Mouse (Mus musculus) liver (tissue): ENCODE data around the gene Opcml.

ENCODE experiments used
- DNase-seq: peaks from one replicate; pipeline ENCODE4 v3.0.0-alpha.2; 2020; ENCODE audit warnings: mixed read lengths

The Opcml gene

DNA sequence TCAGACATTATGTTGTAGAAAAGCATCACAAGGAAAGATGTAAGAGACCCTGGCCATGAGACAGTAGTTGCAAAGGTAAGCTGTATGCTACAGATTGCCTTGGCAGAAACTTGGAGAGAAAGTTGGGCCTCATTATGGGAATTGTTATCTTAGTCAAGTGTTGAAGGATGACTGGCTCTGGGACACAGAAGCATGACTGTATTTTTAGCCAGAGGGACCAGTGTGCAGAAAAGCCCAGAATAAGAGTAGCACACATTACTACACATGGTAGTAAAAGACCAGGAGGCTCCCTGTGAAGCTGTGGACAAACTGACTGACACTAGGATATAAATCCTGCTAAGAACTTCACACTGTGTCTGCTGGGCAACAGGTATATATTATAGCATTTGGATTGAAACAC lies 1016.1 kb downstream of the Opcml start:
- no peak for DNase-seq

DNA sequence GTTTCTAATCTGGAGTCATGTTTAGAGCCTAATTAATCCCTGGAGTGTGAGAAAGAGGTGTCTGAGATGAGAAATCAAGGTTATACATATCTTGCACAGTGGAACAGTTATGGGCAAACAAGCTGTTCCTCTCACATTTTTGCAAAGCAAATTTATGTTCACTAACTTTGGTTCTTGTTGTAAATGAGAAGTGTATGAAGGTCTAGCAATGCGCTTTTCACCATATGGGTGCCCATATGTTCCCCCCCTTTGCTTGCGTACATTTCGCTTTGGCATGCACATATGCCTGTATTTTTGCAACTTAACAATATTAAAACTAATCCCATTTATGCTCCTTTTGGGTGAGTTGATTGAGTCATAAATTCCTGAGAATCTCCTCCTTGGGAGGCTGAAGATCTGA lies 1031.5 kb downstream of the Opcml start:
- no peak for DNase-seq

DNA sequence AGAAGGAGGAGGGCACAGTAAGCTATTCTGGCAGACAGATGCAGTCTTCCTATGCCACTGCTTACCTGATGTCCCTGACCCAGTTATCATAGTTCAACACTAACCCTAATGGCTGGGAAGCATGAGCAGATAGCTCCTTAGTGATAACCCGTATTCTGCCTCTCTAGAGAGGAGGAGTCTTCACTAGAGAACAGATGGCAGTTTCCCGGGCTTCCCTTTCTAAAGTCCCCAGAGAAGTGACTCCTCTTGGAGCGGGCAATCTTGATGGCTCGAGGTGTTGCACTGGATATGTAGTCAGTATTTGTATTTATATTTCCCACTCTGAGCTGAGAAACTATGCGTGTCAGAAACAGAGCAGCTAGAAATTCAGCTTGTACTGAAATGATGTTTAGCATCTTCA lies 1031.9 kb downstream of the Opcml start:
- no peak for DNase-seq

DNA sequence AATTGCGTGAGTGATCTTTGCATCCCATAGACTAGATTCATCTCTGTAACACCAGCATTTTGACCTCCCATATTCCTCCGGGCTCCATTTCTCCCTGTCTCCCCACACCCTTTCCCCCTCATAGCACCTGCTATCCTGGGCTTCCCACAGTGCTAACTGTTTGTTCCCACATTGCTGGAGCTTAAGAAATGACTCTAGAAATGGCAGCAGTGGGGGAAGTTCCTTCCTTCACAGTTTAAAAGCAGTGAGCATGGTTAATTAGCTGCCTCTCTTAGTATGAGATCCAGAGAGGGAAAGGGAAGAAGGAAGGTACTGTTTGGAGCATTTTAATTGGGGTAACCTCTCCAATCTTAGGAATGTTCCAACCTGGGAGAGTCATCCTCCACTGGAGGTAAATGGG lies 1035.2 kb downstream of the Opcml start:
- no peak for DNase-seq

DNA sequence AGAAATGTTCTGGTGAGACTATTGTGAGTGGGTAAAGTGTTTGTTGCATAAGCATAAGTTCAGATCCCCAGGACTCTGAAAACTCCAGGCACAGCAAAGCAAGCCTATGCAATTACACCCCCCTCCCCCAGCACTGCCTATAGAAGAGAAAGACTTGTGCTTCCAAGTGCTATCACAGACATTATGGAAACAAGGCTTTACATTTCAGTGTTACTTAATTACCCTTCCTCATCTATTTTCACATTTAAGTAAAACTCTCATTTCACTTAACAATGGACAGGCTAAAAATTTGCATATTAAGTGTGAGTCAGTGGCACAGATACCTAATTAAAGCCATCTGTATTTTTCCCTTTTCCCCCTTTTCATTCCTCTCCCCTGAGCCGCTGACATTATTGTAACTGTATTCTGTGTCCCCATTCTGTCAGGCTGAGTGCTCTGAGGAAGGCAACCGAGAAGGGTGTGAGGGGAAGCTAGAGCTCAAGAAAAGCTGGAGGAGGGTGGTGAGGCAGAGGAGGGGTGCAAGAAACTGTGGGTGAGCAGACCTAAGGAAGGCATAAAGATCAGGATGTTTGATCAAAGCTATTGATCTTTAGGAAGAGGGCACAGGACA lies 1055.5 kb downstream of the Opcml start:
- no peak for DNase-seq

DNA sequence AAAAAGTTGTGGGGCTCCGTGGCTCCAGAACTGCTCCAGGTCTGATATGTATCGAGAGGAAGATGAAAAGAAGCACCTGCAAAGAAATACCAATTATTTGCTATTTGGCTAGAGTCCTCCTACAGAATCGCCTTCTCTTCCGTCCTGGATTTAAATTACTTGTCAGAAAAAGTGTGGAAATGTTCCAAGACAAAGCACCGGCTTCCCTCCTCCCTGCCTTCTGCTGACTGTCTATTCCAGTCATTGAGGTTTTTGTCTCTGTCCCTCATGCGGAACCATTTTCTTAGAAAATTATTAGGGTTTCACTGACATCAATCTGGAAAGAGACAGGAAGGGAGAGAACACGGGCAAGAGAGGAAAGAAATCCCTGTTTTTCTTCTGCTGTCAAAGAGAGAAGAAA lies 1065.3 kb downstream of the Opcml start:
- no peak for DNase-seq

DNA sequence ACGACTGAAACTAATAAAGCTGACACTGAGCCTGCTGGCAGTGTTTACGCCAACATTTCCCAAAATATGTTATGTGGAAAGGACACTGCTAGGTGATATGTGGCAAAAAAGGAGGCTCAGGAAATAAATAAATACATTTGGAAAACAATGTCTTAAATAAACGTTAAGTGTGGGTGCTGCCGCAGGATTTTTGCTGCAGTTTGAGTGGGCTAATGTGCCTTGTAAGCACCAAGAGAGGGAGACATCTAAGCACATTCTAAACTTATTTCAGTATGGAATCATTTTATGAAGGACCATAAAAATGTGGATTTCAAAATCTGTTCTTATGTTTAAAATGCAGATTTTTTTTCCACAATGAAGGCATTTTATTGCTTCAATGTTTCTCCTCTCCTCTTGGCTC lies 1071.4 kb downstream of the Opcml start:
- no peak for DNase-seq

DNA sequence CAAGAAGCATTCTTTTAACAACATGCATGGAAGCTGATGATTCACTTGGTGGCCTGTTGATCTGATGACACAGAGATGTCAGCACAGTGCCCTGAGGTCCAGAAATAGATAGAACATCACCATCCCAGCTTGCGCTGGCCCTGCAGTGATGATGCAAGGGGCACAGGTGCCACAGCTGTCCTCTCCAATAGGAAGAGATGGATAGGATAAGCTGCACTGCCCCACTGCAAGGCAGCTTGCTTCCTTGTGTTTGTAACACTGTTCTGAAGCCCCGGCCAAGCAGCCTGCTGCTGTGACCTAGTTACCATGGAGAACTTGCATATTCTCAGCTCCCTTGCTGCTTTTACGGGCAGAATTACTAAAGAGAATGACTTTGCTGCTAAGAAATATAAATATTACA lies 1076.7 kb downstream of the Opcml start:
- no peak for DNase-seq

DNA sequence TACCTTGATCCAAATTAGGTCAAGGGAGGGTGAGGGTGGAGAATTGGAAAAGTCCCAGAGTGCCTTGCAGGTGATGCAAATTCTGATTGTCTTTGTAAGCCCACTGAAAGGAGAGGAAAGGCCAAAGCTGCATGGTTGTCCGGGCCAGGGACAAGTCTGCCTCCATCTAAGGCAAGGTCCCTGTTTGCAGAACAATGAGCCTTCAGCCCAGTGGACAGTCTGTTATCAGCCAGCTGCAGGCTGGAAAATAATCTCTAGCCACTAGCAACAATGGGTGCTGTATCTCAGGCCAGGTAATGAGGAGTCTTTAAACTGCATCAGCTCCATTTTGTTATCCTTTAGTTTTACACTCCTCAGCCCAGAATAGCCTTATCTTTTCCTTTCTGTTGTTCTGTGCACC lies 1079.9 kb downstream of the Opcml start:
- DNase-seq: no peak

DNA sequence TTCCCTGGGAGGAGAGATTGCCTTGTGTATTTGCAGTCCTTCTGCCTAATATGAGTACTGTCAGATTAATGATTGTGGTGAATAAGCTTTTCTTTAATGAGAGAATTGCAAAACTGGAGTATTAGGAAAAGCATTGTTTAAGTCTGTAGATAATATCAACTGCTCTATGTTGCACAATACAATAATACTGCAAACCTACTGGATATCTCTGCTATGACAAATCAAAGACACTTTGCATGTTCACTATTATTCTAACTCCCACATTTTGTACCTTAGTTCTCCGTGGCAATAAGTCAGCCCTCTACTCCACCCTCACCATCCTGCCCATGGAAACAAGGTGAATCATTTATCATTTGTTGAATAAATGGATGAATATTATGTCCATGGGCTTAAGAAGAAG lies 1092.0 kb downstream of the Opcml start:
- no peak for DNase-seq

DNA sequence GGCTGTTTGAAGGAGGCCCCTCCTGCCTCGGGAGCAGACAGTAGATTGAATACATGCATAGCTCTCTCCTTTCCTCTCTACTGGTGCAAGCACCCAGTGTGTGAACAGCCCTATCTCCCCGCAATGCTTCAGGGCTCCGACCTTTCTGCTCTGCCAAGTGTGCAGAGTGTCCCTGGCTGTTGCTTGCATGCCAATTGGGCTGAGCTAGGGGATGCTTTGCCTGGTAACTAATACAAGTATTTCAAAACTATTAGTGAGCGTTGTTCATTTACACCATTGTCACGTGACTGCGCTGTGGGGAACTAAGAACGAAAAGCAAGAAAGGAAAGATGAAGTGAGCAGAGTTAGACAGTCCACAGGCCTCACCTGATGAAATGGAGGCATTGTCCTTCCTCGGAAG lies 1101.0 kb downstream of the Opcml start:
- no peak for DNase-seq

DNA sequence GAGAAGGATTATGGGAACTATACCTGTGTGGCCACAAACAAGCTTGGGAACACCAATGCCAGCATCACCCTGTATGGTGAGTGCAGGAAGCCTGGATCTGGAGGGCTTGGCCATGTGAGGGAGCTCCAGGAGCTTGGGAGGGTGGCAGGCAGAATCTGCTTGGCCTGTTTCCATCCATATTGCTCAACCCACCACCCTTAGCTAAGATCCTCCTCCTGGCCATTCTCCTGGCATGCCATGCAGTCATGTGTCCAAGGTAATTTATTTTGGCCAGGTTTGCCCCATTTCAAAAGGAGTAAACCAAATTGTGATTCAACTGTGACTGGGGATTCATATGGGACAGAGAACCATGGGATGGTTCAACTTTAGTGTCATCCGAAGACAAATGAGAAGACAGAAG lies 1112.7 kb downstream of the Opcml start:
- DNase-seq: no peak

DNA sequence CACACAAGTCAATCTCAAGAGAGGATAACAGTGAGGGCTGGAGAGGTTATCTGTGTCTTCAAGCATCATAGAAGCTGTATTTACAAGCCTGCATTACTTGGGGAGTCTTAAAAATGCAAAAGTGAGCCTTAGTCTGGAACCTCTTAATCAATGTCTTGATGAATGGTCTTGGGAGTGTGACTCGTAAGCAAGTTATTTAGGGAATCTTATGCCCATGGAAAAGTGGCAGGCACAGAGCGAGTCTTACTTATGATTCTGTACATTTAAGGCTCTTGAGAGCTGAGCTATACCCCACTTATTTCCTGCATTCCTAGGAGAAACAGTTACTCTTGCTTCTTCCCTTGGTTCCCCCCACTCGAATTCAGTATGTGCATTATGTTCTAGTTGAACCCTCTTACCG lies 1119.2 kb downstream of the Opcml start:
- DNase-seq: no peak

DNA sequence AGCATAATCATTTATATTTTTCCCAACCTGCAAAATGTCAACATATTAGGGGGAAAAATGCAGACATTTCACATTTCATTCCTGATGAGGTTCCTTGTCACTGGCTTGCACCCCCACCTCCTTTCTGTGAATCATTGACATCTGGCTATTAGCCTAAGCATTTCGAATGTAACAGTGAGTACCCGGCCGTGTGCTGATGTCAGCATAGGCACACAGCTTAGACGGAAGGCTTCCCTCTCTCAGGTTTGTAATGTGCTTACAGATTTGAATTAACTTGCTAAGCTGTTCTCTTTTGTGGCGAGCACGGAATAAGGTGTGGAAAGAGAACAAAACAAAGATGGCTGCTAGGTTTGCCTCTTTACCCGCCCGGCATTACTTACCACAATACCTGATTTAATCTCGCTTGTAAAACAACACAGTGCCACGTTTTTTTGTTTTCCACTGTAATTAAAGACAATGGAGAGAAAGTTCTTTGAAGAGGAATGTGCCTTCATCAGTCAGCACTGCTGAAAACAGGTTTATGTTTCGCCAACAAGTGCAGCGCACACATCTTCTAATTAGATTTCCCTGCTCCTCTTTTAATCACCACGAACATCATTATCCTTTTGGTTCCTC lies 1121.1 kb downstream of the Opcml start:
- DNase-seq: no peak

DNA sequence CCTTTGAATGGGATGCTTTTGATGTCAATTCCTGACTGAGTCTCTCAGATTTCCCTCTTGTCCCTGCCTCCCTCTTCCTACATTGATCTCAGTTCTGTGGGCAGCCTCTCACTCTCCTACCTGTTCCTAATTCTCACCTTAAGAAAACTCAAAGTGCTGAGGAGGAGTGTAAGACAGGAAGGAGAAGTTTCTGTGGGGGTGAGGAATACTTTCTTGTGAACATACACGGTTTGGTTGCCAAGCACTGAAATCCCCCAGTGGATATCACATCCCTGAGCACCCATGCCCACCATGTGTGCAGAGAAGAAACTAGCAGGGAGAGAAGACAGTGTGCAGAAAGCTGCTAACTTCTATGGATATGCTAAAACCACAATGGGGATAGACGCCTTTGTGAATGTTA lies 1141.5 kb downstream of the Opcml start:
- no peak for DNase-seq

DNA sequence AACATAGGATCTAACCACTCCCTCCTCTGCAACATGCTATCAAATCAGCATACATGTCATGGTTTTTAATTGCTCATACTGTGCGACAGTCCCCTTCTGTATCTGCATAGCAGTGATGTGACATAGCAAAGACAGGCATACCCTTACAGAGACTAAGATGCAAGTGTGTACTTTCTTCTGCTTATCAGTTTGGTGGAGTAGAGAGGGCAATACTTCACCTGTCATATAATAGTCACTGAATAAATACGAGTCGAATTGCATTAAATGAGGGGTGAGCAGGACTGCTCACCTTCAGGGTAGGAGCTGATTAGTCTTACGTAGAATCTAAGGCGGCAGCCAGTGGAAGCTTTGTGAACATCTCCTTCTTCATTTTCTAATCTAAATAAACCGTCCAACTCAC lies 1146.6 kb downstream of the Opcml start:
- no peak for DNase-seq

DNA sequence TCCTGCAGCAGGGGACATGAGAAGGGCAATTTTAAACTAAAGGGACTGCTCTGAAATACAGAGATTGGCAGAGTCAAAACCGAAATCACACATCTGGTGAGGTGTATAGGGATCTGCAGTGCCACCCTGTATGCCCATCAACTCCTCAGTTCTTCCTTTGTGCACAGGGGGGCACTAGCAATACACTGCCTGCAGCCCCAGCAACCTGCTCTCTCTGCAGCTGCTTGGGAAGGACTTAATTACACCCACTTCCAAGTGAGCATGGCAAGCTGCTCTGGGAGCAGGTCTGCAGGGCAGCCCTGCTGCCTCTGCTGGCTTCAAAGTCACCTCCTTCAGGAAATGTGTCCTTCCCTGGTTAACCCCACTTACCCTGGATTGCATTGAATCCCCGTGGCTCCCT lies 1147.4 kb downstream of the Opcml start:
- DNase-seq: no peak

DNA sequence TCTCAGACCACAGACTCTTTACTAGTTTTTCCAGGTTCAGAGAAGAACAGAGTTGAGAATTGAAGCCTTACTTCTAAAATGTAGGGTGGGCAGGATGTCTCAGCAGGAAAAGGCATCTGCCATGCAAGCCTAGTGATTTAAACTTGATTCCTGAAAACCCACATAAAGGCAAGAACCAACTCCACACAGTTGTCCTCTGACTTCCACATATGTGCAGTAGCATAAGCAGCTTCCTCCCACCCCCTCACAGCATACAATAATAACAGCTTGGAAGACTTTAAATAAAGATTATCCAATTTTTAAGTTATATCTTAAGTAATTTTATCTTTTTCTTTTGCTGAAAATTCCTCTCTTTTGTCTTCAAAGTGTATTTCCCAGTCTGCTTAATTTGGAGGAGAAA lies 1150.3 kb downstream of the Opcml start:
- DNase-seq: no peak

DNA sequence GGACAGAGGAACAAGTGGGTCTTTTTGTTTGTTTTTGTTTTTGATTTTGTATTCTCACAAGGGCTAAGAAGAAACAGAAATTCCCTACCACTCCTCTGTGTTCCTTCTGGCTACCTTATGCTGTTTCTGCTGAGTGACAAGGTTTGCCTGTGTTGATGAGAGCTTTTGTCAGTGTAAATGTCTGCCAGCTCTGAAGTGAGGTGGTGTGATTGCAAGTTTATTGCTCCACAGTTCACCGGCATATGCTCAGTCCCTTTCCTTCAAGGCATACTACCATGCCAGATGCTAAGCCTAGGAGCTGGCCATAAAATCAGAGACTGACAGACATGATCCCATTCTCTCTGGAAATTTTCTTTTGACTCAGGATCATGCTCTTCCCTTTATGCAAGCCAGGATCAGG lies 1178.9 kb downstream of the Opcml start:
- DNase-seq: no peak
